ENCODE assay signal across 9 mouse cellular contexts in genomic region chr9:103013366-103013765, GRCm38 (mm10). TPM values are rescaled to one million over a fixed set of nuclear protein-coding genes. Genes with fewer than 3 reads are reported as not detected.
DNase-seq lines count a peak whose midpoint lies in the region; ATAC-seq and TF ChIP-seq lines count a peak whose summit lies in the region.
"Had no signal": no experiment of that assay in that cellular context is flagged by ENCODE, and none has a peak within 500 bp of the region (broad histone marks: within the 10 kb centered on the region; RNA-seq: fewer than 3 reads in every experiment).

No protein-coding gene starts in this region.

- no peak for TF ChIP-seq POLR2A in kidney, adult 2 months (IDR thresholded peaks at IDR 0.05; ENCODE audit: low read depth, low read length)
- no peak for TF ChIP-seq POLR2A in small intestine, adult 2 months (IDR thresholded peaks at IDR 0.05; ENCODE audit: low read depth, low read length)

- peak; percentile 19 for DNase-seq in cerebellum, adult 11 months
- DNase-seq in ovary, postnatal 36 days (ENCODE audit: low spot score), result peak; percentile 38
- DNase-seq in ovary, postnatal 10 days (ENCODE audit: low spot score), result no peak
- DNase-seq in cerebellum, postnatal 25 days, result peak; percentile 25 to 69
- peak; percentile 70 for DNase-seq in kidney, adult 2 months
- peak; percentile 68 for DNase-seq in liver, postnatal 0 days

- TF ChIP-seq EP300 in liver, postnatal 0 days (IDR thresholded peaks at IDR 0.05; ENCODE audit: low read depth), result no peak

- TF ChIP-seq CTCF in kidney, adult 2 months (conservative IDR thresholded peaks at IDR 0.05; ENCODE audit: insufficient read depth, insufficient read length, low read depth, low read length), result peak; percentile 77
- peak; percentile 70 for TF ChIP-seq CTCF in liver, postnatal 0 days (IDR thresholded peaks at IDR 0.05; ENCODE audit: low read depth)
- peak; percentile 74; the same call in 1 of the 2 replicates for TF ChIP-seq CTCF in small intestine, adult 2 months (IDR thresholded peaks at IDR 0.05; ENCODE audit: extremely low read depth, insufficient read length, insufficient replicate concordance, low read depth, low read length)

- no peak overlapping the region for H3K9ac ChIP-seq in liver, postnatal 0 days (replicated peaks)

- H3K27ac ChIP-seq in kidney, adult 2 months (ENCODE audit: insufficient read depth, low read depth, low read length), result no peak overlapping the region
- H3K27ac ChIP-seq in liver, postnatal 0 days (ENCODE audit: low read depth), result no peak overlapping the region
- no peak overlapping the region for H3K27ac ChIP-seq in small intestine, adult 2 months (ENCODE audit: insufficient read depth, low read depth, low read length)

- no peaks in the 10 kb centered on the region for H3K36me3 ChIP-seq in kidney, adult 2 months (ENCODE audit: control insufficient read depth, insufficient read depth, low read length)
- no peaks in the 10 kb centered on the region for H3K36me3 ChIP-seq in liver, postnatal 0 days (replicated peaks; ENCODE audit: insufficient read depth, low read length)
- no peaks in the 10 kb centered on the region for H3K36me3 ChIP-seq in small intestine, adult 2 months (ENCODE audit: control insufficient read depth, insufficient read depth, low read length)

- 13% methylated on average over 5 of the region's 5 CpGs for WGBS in kidney, adult 2 months
- WGBS in liver, postnatal 0 days (ENCODE audit: insufficient replicate concordance), result 9% methylated on average over 5 of the region's 5 CpGs
- WGBS in small intestine, adult 2 months, result 9% methylated on average over 5 of the region's 5 CpGs

- no peaks in the 10 kb centered on the region for H3K9me3 ChIP-seq in liver, postnatal 0 days (ENCODE audit: low read length)

- peaks cover 6% of the 10 kb centered on the region; the same call in 1 of the 2 replicates for H3K4me1 ChIP-seq in kidney, adult 2 months (ENCODE audit: control insufficient read depth, insufficient read depth, low read length)
- H3K4me1 ChIP-seq in liver, postnatal 0 days (ENCODE audit: insufficient read depth), result peaks cover 18% of the 10 kb centered on the region
- H3K4me1 ChIP-seq in small intestine, adult 2 months (ENCODE audit: control insufficient read depth, insufficient read depth, insufficient read length, low read length), result no peaks in the 10 kb centered on the region

- no peak for ATAC-seq in cerebellum, adult (ENCODE audit: insufficient number of reproducible peaks, low FRiP score, low TSS enrichment)
- no peak for ATAC-seq in liver, postnatal 0 days

- no peaks in the 10 kb centered on the region for H3K27me3 ChIP-seq in kidney, adult 2 months (replicated peaks; ENCODE audit: control insufficient read depth, insufficient read depth, low read length)
- peaks cover 7% of the 10 kb centered on the region for H3K27me3 ChIP-seq in liver, postnatal 0 days (ENCODE audit: insufficient read depth, low read length)
- H3K27me3 ChIP-seq in small intestine, adult 2 months (ENCODE audit: control insufficient read depth, insufficient read depth, low read length), result no peaks in the 10 kb centered on the region

- no peak overlapping the region for H3K4me2 ChIP-seq in liver, postnatal 0 days (ENCODE audit: low read depth, low read length)

- H3K4me3 ChIP-seq in kidney, adult 2 months (ENCODE audit: insufficient read depth, low read depth, low read length), result no peak overlapping the region
- no peak overlapping the region for H3K4me3 ChIP-seq in liver, postnatal 0 days (ENCODE audit: low read depth, low read length)
- no peak overlapping the region for H3K4me3 ChIP-seq in small intestine, adult 2 months (ENCODE audit: low read depth, low read length)
- H3K4me3 ChIP-seq: megakaryocyte, embryonic 14.5 days had no signal

RNA-seq across cellular contexts. Expression of gene Slco2a1, which starts 24.9 kb away (rescaled TPM):
- polyA plus RNA-seq in kidney, adult 2 months (2012; rRNA removed), result 23.6 and 30.1 TPM in 2 replicates
- 8.5 and 11.2 TPM in 2 replicates for polyA plus RNA-seq in liver, postnatal 0 days (2015; fragmentation: Nextera tagmentation; extraction: Ambion mirVana)
- polyA plus RNA-seq in small intestine, adult 2 months (2012; rRNA removed), result 38.0 and 84.7 TPM in 2 replicates
